Mouse (Mus musculus) midbrain, embryonic 14.5 days (tissue): ENCODE data around the gene Ksr2. TPM values are rescaled to one million over a fixed set of nuclear protein-coding genes. Genes with fewer than 3 reads are reported as not detected.

Source experiments
- ATAC-seq: fragments of 200-750 bp; cut with Nextera tagmentation; 2 replicates; pipeline ENCODE4 v1.8.0; 2017; ENCODE audit warnings: moderate number of reproducible peaks, moderate library complexity; ENCODE audit not compliant: low FRiP score, low TSS enrichment
- DNase-seq: peaks from one replicate; pipeline ENCODE4 v3.0.0-alpha.2; 2015
- H3K27ac ChIP-seq: fragments of 300-500 bp; sonication (generic); replicated peaks from 2 replicates; pipeline ENCODE4 v1.5.1; 2014; ENCODE audit warnings: mild to moderate bottlenecking, low read depth, low read length, moderate library complexity
- H3K27me3 ChIP-seq: fragments of 300-500 bp; sonication (generic); 2 replicates; pipeline ENCODE4 v1.6.1; 2014; ENCODE audit warnings: low read length, control low read depth, mixed read lengths; ENCODE audit not compliant: control insufficient read depth, insufficient read depth
- H3K36me3 ChIP-seq: fragments of 300-500 bp; sonication (generic); 2 replicates; pipeline ENCODE4 v1.6.1; 2014; ENCODE audit warnings: low read length, control low read depth; ENCODE audit not compliant: control insufficient read depth, insufficient read depth
- H3K4me1 ChIP-seq: fragments of 300-500 bp; sonication (generic); 2 replicates; pipeline ENCODE4 v1.6.1; 2014; ENCODE audit warnings: mild to moderate bottlenecking, antibody characterized with exemption, low read length, control low read depth; ENCODE audit not compliant: control insufficient read depth, insufficient read depth
- H3K4me2 ChIP-seq: fragments of 300-500 bp; sonication (generic); 2 replicates; pipeline ENCODE4 v1.6.1; 2014; ENCODE audit warnings: mild to moderate bottlenecking, low read length, moderate library complexity
- H3K4me3 ChIP-seq: fragments of 300-500 bp; sonication (generic); replicated peaks from 2 replicates; pipeline ENCODE4 v1.5.1; 2014; ENCODE audit warnings: low read depth, low read length
- H3K9ac ChIP-seq: fragments of 300-500 bp; sonication (generic); replicated peaks from 2 replicates; pipeline ENCODE4 v1.6.1; 2014; ENCODE audit warnings: mild to moderate bottlenecking, low read length, moderate library complexity
- H3K9me3 ChIP-seq: fragments of 300-500 bp; sonication (generic); 2 replicates; pipeline ENCODE4 v1.6.1; 2016; ENCODE audit warnings: low read length, control low read depth, mixed read lengths; ENCODE audit not compliant: control insufficient read depth
- WGBS: fragments of 180-500 bp; shearing (Covaris S2); extraction: QIAGEN DNeasy Blood & Tissue Kit; methylation state at CpG from one replicate; pipeline ENCODE4 v1.1.7; 2014; 5-methylcytosine and 5-hydroxymethylcytosine counted together
- polyA plus RNA-seq: library from polyadenylated mRNA; unstranded; fragments of >200 nt; fragmentation: Nextera tagmentation; extraction: Ambion mirVana; gene quantifications from 2 replicates; pipeline ENCODE4 v1.2.1, GENCODE M21; 2014

Gene Ksr2
- polyA plus RNA-seq, 1 experiment from 2014 or later: 8.1 TPM

- no peaks in the 10 kb centered on the region for H3K36me3 ChIP-seq
- ATAC-seq (no peak), DNase-seq (peak; percentile 39)
- no peaks in the 10 kb centered on the region for H3K4me1 ChIP-seq
- no peak overlapping the region for H3K9ac ChIP-seq
- no peak overlapping the region for H3K4me2 ChIP-seq
- WGBS: 61% methylated on average over 8 of the region's 8 CpGs
- H3K4me3 ChIP-seq: no peak overlapping the region
- no peaks in the 10 kb centered on the region for H3K27me3 ChIP-seq
- no peak overlapping the region for H3K27ac ChIP-seq
- H3K9me3 ChIP-seq: peaks cover 3% of the 10 kb centered on the region; the same call in 1 of the 2 replicates
These were observed 127.9 kb downstream of the Ksr2 start for GRCm38 (mm10) chr5:117541654-117542053.

GRCm38 (mm10) chr5:117546694-117547268 is 133.0 kb downstream of the Ksr2 start:
- H3K36me3 ChIP-seq: no peaks in the 10 kb centered on the region
- no peak overlapping the region for H3K27ac ChIP-seq

GRCm38 (mm10) chr5:117550992-117551391 is 137.2 kb downstream of the Ksr2 start:
- no peaks in the 10 kb centered on the region for H3K4me1 ChIP-seq
- H3K36me3 ChIP-seq: 0 out of 2 replicates have a peak, but pooled peaks cover 4% of the 10 kb centered on the region
- H3K9me3 ChIP-seq: no peaks in the 10 kb centered on the region
- 64% methylated on average over 9 of the region's 9 CpGs for WGBS
- H3K27ac ChIP-seq: peak overlapping the region; percentile 32; the same call in 1 of the 2 replicates
- ATAC-seq: no peak
- no peaks in the 10 kb centered on the region for H3K27me3 ChIP-seq
- H3K4me2 ChIP-seq: no peak overlapping the region
- H3K4me3 ChIP-seq: no peak overlapping the region
- DNase-seq: no peak
- H3K9ac ChIP-seq: no peak overlapping the region

More at GRCm38 (mm10) chr5:117546694-117547268, 133.0 kb downstream of the Ksr2 start:
- H3K27me3 ChIP-seq: no peaks in the 10 kb centered on the region
- no peaks in the 10 kb centered on the region for H3K4me1 ChIP-seq
- H3K4me3 ChIP-seq: no peak overlapping the region
- peak; percentile 38 for DNase-seq
- WGBS: 70% methylated on average over 25 of the region's 25 CpGs
- ATAC-seq: no peak
- no peak overlapping the region for H3K4me2 ChIP-seq
- H3K9me3 ChIP-seq: peaks cover 3% of the 10 kb centered on the region; the same call in 1 of the 2 replicates
- H3K9ac ChIP-seq: no peak overlapping the region

- Histone ChIP-seq H3K36me3 (0 out of 2 replicates have a peak, but pooled peaks cover 4% of the 10 kb centered on the region), H3K9ac (no peak overlapping the region), H3K9me3 (no peaks in the 10 kb centered on the region), H3K27me3 (no peaks in the 10 kb centered on the region), H3K27ac (no peak overlapping the region), H3K4me1 (no peaks in the 10 kb centered on the region), H3K4me3 (no peak overlapping the region), H3K4me2 (no peak overlapping the region)
- WGBS: 94% methylated on average over 8 of the region's 8 CpGs
- no peak for DNase-seq
- ATAC-seq: no peak
These were observed 138.3 kb downstream of the Ksr2 start for GRCm38 (mm10) chr5:117552096-117552495.

GRCm38 (mm10) chr5:117554505-117554904 is 140.7 kb downstream of the Ksr2 start:
- Histone ChIP-seq H3K4me1 (no peaks in the 10 kb centered on the region), H3K36me3 (0 out of 2 replicates have a peak, but pooled peaks cover 4% of the 10 kb centered on the region), H3K27me3 (no peaks in the 10 kb centered on the region), H3K4me3 (no peak overlapping the region), H3K4me2 (no peak overlapping the region), H3K9me3 (no peaks in the 10 kb centered on the region), H3K27ac (no peak overlapping the region), H3K9ac (no peak overlapping the region)
- ATAC-seq: no peak
- WGBS: 89% methylated on average over 4 of the region's 4 CpGs
- DNase-seq: no peak

- Histone ChIP-seq H3K4me1 (no peaks in the 10 kb centered on the region), H3K4me3 (no peak overlapping the region), H3K9me3 (no peaks in the 10 kb centered on the region), H3K4me2 (no peak overlapping the region), H3K36me3 (0 out of 2 replicates have a peak, but pooled peaks cover 4% of the 10 kb centered on the region), H3K27me3 (no peaks in the 10 kb centered on the region), H3K9ac (no peak overlapping the region), H3K27ac (no peak overlapping the region)
- ATAC-seq (no peak), DNase-seq (no peak)
- WGBS: 71% methylated on average over 9 of the region's 9 CpGs
These were observed 142.8 kb downstream of the Ksr2 start for GRCm38 (mm10) chr5:117556570-117556969.

- Histone ChIP-seq H3K4me2 (no peak overlapping the region), H3K4me3 (no peak overlapping the region), H3K4me1 (no peaks in the 10 kb centered on the region), H3K9ac (no peak overlapping the region), H3K9me3 (no peaks in the 10 kb centered on the region), H3K27ac (no peak overlapping the region), H3K36me3 (0 out of 2 replicates have a peak, but pooled peaks cover 5% of the 10 kb centered on the region), H3K27me3 (no peaks in the 10 kb centered on the region)
- no peak for ATAC-seq
- 97% methylated on average over 2 of the region's 2 CpGs for WGBS
- DNase-seq: no peak
These were observed 147.3 kb downstream of the Ksr2 start for GRCm38 (mm10) chr5:117561080-117561479.

GRCm38 (mm10) chr5:117566051-117566665 is 152.4 kb downstream of the Ksr2 start:
- Histone ChIP-seq H3K9me3 (0 out of 2 replicates have a peak, but pooled peaks cover 5% of the 10 kb centered on the region), H3K4me1 (0 out of 2 replicates have a peak, but pooled peaks cover 5% of the 10 kb centered on the region), H3K4me3 (no peak overlapping the region), H3K36me3 (peaks cover 5% of the 10 kb centered on the region; the same call in 1 of the 2 replicates), H3K27me3 (no peaks in the 10 kb centered on the region), H3K27ac (peak overlapping the region; percentile 57), H3K9ac (no peak overlapping the region), H3K4me2 (no peak overlapping the region)
- peak; percentile 57 for DNase-seq
- WGBS: 50% methylated on average over 12 of the region's 12 CpGs
- no peak for ATAC-seq
